ENCODE assay signal across 9 mouse cellular contexts in genomic region chr8:114541132-114541531, GRCm38 (mm10).
A peak's percentile ranks its signal among the peaks of the same experiment; 100 is the strongest.
DNase-seq lines count a peak whose midpoint lies in the region; ATAC-seq and TF ChIP-seq lines count a peak whose summit lies in the region.
"Had no signal": no experiment of that assay in that cellular context is flagged by ENCODE, and none has a peak within 500 bp of the region (broad histone marks: within the 10 kb centered on the region; RNA-seq: fewer than 3 reads in every experiment).

No protein-coding gene starts in this region.

- no peak overlapping the region for H3K4me3 ChIP-seq in small intestine, adult 2 months (ENCODE audit: low read depth, low read length)
- H3K4me3 ChIP-seq: midbrain, embryonic 12.5 days had no signal

- H3K27me3 ChIP-seq in small intestine, adult 2 months (ENCODE audit: control insufficient read depth, insufficient read depth, low read length): no peaks in the 10 kb centered on the region

- peak; percentile 21 to 42 for DNase-seq in right cerebral cortex, adult 2 months (ENCODE audit: low spot score in 2 of 2)
- DNase-seq in right cerebral cortex, postnatal 10 days (ENCODE audit: low spot score in 2 of 2): no peak
- DNase-seq in adrenal gland, adult 8-10 months: peak; percentile 17
- DNase-seq in embryo, embryonic 11 days: peak; percentile 72
- peak; percentile 46 for DNase-seq in induced T-regulatory cell, adult 2 months (ENCODE audit: low read depth)
- peak; percentile 13 to 33 for DNase-seq in left cerebral cortex, postnatal 25 days (ENCODE audit: low spot score in 2 of 2)

- peak; percentile 68; the same call in 1 of the 2 replicates for TF ChIP-seq CTCF in small intestine, adult 2 months (IDR thresholded peaks at IDR 0.05; ENCODE audit: extremely low read depth, insufficient read length, insufficient replicate concordance, low read depth, low read length)

- no peak for TF ChIP-seq POLR2A in small intestine, adult 2 months (IDR thresholded peaks at IDR 0.05; ENCODE audit: low read depth, low read length)

- no peak overlapping the region for H3K27ac ChIP-seq in small intestine, adult 2 months (ENCODE audit: insufficient read depth, low read depth, low read length)
- H3K27ac ChIP-seq: midbrain, embryonic 12.5 days had no signal

- 5% methylated on average over 3 of the region's 3 CpGs for WGBS in small intestine, adult 2 months

- H3K4me1 ChIP-seq in small intestine, adult 2 months (ENCODE audit: control insufficient read depth, insufficient read depth, insufficient read length, low read length): no peaks in the 10 kb centered on the region

- H3K36me3 ChIP-seq in small intestine, adult 2 months (ENCODE audit: control insufficient read depth, insufficient read depth, low read length): no peaks in the 10 kb centered on the region
- H3K36me3 ChIP-seq: midbrain, embryonic 12.5 days had no signal

- no peak for ATAC-seq in erythroblast, adult 5-6 weeks (replicated peaks; ENCODE audit: low FRiP score, poor library complexity, severe bottlenecking)

- intact Hi-C loops in left cerebral cortex, postnatal 25 days (cut with DNase I): loop anchor here (5.0 kb wide), 5 partner anchors 171 to 1896 kb away; partner anchors contain the start of gene Maf

Comparison
In these comparisons a context has a peak if more than half of its experiments do, and no peak if none do; other contexts are left out.
1. DNase-seq: peak in right cerebral cortex, adult 2 months (2 of 2), adrenal gland, adult 8-10 months (single experiment), embryo, embryonic 11 days (single experiment), induced T-regulatory cell, adult 2 months (single experiment) and left cerebral cortex, postnatal 25 days (2 of 2); none in right cerebral cortex, postnatal 10 days (0 of 2).